Mouse (Mus musculus): ENCODE data around the gene Cnr1. TPM values are rescaled to one million over a fixed set of nuclear protein-coding genes. Genes with fewer than 3 reads are reported as not detected.
A peak's percentile ranks its signal among the peaks of the same experiment; 100 is the strongest.

Cnr1 gene
- total RNA-seq (2021) = 1 to 10 TPM; 7.0 to 9.7 TPM
- long read RNA-seq, experiment 1, full-length matches to known transcripts = 1 of 1 reads
- long read RNA-seq, experiment 1, partial matches to known transcripts = 0 of 1 reads
- long read RNA-seq, experiment 1, other reads (novel, unspliced or antisense) = 0 of 1 reads
- long read RNA-seq, experiment 2 = 0 reads

DNA sequence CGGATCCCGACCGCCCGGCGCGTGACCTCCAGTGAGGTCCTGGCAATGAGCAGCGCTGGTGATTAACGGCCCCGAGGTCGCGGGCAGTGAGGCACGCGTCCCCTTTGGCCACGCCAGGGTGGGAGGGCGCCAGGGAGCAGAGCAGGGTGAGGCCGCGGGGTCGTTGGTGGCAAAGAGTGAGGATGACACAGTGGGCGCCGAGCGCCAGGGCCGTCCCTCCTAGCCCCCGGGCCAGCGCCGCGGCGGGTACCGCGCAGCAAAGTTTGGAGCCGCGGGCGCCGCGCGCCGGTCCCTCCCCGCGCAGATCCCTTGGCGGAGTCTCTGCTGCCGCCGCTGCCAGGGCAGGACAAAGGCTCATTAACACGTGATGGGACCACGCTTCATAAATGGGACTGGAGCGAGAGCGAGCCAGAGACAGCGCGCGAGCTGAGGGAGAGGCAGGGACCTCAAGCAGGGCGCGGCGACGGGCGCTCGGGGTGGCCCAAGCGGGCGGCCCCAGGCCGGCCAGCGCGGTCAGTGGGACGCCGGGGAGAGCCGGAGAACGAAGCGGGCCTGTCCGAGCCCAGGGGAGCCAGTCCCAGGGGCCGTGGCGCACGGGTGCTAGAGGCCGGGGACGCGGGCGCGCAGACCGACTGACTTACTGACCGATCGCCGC lies at the start of gene Cnr1:
Gene Cnr1, plus strand, starts transcription at position 360 of the 655 bp plus-strand sequence.
- DNase-seq (ENCODE audit: low spot score in 2 of 2) = peak; percentile 34 to 70

DNA sequence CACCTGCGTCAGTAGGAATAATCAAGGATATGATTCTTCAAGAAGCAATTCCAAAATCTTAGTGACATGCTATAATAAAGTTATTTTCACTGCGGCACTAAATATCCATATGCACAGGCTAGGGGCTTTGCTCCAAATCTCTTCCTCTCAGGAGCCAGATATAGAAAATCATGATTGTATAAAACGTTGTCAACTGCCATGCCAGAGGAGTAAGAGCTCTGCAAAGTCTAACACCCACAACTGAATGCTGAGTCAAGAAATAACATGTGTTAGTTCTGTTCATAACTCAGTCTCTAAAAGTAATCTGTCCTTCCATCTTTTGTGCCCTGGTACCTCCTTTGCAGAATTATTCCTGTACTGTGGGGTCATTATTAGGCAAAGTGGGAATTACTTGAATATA lies 44.4 kb upstream of the Cnr1 start:
- no peak for DNase-seq (ENCODE audit: low spot score in 2 of 2)

DNA sequence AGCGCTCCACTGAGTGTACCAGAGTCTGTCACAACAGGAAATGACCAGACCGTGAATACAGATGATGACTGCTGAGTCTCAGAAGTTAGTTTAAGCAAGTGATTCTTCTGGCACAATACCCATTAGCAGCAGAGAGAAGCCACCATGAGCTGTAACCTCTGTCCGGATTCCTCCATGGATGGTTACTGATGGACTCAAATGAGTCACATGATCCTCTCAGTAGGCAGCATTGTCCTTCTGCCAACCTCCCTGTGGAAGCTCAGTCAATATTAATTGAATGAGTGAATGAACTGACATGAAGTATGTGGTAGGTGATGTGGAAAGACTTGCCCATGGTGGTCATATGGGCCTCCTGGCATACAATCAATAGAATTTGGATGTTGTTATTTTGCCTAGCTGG lies 38.4 kb upstream of the Cnr1 start:
- DNase-seq (ENCODE audit: low spot score in 2 of 2) = no peak

DNA sequence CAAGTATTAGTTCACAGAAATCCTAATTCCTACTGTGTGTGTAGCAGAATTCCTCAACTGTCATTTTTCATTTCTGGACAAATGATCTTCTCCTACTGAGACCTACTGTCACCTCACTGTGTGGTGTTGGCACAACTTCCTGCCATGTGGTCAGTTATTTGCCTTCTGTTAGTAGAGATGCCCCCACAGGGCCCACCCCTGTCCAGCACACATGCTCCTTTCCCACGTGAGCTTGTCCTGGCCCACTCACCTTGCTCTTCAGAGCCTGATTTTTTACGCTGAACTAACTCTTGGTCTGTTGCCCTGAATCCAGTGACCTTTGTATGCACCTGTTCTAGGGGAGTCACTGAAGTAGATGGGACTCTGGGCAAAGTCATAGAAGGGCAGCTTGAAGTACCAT lies 34.4 kb upstream of the Cnr1 start:
- DNase-seq (ENCODE audit: low spot score in 2 of 2) = no peak

DNA sequence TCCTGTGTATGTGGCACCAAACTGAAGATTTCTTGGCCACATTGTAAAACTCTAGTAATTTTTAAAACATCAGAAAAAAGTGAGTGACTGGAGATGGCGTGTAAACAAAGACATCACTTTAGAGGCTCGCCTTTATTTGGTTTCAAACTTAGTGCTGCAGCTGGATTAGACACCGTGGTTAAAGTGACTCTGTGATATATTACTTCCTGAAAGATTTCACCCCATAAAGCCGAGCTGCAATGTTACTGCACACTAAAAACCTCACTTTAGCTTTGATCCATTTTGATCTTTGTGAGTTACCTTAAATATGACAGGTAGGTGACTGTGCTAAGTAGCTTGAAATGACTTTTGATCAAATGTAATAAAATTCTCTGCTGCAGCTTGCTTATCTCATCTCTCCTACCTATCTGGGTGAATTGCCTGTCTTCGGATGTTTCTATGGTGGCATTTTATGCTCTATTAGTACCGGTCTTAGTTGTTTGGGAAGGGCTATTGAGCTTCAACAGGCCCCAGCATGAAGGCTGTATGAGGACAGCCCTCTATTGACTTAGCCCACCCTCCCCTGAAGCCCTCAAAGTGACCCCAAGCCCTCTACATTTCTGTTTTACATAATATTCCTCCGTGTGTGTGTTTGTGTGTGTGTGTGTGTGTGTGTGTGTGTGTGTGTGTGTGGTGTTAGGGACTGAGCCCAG lies 32.1 kb upstream of the Cnr1 start:
- DNase-seq (ENCODE audit: low spot score in 2 of 2) = no peak

DNA sequence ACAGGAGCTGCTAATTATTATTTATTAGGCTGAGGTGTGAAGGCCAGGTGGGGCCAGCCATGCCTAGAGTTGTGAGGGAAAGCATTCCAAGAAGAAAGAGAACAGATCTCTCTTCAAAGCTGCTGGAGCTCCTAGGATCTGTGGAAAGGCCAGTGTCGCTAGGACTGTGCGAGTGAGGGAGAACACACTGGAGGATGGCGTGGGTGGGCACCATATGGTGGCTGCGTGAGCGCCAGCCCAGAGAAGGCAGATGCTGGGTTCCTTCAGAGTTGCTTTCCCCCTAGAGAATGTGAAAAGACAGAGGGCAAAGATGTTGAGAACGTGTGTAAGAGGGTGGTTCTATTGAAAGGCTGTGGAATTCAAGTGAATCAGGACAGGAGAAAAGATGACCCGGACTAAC lies 30.6 kb upstream of the Cnr1 start:
- DNase-seq (ENCODE audit: low spot score in 2 of 2) = no peak

DNA sequence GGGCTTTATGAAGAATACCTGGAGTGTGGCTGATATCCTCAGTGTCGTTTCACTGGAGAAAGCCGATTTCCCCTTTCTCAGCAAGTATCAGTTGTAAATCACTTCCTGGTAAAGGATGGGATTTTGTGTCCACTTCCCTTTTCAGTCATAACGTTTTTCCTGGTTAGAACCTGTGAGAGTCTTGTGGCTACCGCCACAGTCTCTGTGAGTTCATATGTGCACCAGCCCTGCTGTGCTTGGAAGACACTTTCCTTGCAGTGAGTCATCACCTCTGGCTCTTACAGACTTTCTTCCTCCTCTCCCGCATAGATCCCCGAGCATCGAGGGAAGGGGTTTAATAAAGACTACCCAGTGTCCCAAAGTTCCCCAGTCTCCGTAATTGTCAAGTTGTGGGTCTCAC lies 29.3 kb upstream of the Cnr1 start:
- DNase-seq (ENCODE audit: low spot score in 2 of 2) = no peak

DNA sequence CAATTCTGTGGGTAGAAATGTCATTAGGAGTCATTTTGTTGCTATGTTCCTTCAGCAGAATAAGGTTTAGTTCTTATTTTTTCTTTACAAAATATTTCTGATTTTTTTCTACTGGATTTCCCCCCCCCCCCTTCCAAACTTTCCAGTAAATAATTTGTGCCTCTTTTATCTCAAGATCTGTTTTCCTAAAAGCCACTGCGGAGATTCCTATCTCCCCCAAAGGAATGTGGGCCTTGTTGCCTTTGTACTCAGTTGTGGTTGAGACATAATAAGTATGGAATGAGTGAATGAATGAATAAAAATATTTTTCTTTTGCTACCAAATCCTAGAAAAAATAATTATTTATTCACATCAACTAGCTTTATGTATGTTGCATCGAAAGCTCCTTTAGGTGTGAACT lies 28.9 kb upstream of the Cnr1 start:
- no peak for DNase-seq (ENCODE audit: low spot score in 2 of 2)

DNA sequence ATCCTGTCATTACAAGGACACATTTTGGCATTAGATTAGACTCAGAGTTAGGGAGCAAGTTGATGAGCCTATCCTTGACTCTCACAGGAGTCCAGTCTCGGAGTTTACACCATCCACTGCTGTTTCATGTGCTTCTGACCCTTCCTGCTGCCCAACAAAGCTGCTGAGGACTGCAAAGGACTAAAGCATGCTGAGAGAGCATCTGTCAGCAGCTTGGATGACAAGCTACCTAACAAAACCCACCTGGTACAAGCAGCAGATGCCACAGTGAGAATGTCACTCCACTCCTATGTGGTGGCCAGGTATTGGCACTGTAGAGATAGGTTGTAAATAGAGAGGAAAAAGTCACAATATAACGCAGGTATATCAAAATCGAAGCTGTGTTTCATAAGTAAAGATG lies 22.7 kb upstream of the Cnr1 start:
- DNase-seq (ENCODE audit: low spot score in 2 of 2) = no peak

DNA sequence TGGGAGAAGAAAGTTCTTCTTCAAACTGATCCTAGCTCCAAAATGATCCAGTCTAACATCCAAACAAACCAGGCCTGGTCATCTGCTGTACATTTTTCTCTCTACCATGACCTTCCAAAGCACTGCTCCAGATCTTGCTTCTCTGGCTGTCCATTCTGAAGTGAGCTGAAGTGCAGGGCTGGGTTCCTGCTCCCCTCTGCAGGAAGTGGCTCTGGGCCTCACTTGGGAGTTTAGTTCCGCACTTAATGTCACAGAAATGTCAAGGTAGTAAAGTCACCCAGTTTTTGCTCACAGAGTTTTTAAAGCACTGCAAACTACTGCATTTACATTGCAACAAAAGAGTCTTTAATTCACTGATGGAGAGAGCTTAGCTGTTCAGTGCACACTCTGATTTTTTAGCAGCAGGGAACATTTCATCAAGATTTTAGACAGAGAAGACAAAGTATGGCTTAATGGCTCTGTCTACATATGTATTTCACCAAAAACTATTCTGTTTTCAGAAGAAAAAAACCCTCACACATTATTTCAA lies 20.5 kb upstream of the Cnr1 start:
- no peak for DNase-seq (ENCODE audit: low spot score in 2 of 2)

DNA sequence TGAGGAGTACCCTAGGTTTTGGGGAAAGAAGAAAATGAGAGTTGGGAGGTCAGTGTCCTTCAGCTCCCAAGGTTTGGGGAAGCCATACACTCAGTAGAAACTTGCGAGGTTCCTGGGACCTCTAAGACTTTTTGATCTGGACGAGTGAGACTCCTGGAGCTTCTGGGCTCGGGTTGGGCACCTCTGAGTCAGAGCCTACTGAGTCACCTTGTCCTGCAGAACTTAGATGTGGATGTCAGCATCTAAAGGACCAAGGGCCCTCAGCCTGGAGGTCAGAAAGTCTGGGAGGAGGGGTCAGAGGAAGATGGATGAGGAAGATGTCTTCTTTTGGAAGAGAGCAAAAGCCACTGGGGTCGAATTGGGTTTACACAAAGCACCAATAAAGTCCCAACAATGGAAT lies 19.6 kb upstream of the Cnr1 start:
- DNase-seq (ENCODE audit: low spot score in 2 of 2) = no peak

DNA sequence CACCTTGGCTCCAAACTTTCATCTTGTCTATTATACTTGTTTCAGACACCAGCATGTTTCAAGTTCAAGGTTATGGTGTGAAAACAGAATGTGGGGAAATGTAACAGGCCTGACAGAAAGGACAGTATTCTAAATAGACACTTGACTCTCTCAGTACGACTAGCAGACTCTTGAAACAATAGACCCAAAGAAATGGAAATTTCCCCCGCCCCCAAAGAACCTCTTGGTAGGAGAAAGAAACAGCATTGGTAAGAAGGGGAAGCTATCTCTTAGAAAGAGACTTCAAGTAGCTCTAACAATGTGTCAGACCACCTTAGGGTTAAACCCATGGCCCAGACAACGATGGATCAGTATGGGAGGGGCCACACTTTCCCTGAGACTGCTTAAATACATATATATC lies 15.6 kb upstream of the Cnr1 start:
- DNase-seq (ENCODE audit: low spot score in 2 of 2) = no peak

DNA sequence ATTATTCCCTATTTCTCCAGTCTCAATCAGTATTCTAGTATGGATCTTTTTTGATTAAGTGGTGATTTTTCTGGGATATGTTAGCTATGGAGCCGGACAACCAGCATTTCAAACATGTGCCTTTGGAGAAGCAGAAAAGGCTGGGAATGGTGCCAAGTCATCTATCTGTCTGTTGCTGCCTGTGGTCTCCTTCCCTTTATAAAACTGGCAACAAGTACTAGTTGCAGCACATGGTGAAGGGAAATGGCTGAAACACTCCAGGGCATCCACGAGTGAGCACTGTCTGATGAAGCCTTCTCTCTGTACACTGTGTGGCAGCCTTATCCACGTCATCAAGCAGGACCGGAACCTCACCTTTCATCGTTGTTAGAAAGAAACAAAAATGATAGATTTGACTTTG lies 8.7 kb upstream of the Cnr1 start:
- DNase-seq (ENCODE audit: low spot score in 2 of 2) = no peak

DNA sequence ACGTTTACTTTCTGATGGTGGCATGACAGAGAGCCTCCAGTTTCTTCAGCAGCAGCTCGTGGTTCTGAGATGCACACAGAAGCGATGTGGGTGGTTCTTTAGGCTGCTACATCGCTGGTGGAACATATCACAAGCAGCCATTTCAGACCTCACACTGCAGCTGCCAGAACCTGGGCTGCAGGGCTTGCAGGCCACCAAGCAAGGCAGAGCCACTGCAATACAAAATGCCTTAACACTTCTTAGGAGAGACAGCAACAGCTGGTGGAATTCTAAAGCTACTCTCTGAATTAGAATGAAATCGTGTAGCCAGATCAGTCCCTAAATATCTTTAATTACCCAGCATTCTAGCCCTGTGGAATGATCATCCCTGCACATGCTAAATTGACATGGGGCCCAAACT lies 3.6 kb upstream of the Cnr1 start:
- DNase-seq (ENCODE audit: low spot score in 2 of 2) = no peak

DNA sequence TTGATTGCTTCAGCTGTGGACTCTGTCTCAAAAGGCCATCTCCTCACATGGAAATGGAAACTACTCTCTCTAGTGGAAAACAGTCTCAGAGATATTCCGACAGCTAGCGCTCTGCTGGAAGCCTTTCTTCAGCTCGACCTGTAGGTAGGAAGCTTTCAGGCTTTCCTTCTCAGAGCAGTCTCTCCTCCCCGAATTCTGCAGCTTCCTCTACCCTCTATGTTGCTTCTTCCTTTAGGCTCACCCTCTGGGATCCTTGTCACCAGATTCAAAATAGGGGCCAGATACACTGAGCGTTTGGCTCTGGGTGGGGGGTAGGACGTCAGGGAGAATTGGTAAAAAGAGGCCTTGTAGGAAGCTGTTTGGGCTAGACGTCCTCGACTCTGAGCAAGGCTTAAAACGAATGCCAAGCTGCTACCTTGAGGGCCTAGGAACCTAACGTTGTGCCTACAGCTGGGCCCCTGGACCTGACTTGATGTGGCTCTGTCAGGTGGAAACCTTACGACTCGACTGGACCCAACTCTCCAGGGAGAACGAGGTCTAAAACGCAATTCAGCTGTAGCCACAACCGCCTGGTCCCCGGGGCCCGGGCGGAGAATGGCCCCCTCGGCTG lies 1.1 kb upstream of the Cnr1 start:
- DNase-seq (ENCODE audit: low spot score in 2 of 2) = no peak

DNA sequence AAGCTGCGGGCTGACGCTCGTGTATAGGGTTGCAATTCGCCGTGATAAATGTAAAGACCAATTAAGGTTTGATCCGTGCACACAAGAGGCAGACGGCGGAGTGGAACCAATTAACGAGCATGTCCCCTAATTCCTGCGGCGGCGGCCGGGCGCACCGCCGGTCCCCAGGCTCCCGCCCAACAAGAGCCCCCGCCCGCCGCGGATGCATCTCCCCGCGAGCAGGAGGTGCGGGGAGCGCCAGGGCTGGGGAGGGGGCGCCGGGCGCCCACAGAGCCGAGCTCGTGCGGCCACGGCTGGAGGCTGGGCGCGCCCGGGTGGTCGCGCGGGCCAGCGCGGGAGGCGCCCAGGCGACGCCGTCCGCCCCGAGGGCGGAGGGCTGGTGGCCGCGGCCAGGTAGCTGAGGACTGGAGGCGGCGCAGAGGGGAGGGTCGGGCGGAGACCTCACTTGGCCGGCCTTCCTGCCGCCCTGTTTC lies 596 bp upstream of the Cnr1 start:
- DNase-seq (ENCODE audit: low spot score in 2 of 2) = no peak

DNA sequence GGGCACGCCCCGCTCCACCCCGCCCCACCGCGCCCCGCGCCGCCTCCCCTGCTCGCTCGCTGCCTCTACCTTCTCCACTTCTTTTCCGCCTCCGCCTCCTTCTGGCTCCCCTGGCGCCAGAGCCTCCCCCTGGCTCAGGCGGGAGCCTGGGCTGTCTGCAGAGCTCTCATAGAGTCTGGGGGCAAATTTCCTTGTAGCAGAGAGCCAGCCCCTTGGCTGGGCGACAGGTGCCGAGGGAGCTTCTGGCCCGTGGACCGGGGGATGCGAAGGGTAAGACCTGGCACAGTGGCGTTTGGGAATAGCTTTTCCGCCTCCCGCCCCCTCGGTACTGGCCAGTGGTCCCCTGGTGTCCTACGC lies 474 bp downstream of the Cnr1 start:
- DNase-seq (ENCODE audit: low spot score in 2 of 2) = no peak

DNA sequence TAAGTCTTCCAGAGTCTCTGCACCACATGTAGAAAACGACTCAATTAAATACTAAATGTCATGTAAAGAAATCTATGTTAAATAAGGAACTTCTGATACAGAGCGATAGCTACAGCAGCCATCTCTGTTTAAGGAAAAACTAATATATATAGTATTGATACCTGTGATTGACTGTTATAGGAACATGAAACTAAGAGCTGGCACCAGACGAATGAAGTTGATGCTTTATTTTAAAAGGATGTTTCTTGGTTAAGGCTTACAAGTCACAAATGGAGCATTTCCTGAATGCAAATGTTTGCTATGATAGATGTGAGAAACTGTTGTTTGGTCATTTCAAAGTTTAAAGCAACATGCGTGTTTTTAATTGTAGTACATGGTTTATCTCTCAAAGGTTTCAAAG lies 1.1 kb downstream of the Cnr1 start:
- DNase-seq (ENCODE audit: low spot score in 2 of 2) = no peak

DNA sequence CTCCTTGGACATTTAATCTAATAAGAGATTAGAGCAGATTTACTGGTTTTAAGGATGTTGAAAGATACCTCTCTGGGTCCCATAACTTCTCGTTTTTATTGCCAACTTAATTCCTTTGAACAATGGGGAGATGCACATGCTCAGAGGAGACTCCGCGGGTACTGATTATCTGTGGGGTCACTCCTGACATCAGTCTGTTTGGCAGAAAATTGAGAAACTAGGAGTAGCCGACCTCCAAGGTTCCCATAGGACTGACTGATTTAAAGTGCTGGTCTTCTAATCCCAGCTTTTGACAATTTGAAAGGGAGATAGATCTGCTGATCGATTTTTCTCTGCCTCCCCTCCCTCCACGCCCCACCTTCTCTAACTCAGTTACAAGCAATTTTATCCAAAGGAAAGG lies 1.6 kb downstream of the Cnr1 start:
- no peak for DNase-seq (ENCODE audit: low spot score in 2 of 2)

DNA sequence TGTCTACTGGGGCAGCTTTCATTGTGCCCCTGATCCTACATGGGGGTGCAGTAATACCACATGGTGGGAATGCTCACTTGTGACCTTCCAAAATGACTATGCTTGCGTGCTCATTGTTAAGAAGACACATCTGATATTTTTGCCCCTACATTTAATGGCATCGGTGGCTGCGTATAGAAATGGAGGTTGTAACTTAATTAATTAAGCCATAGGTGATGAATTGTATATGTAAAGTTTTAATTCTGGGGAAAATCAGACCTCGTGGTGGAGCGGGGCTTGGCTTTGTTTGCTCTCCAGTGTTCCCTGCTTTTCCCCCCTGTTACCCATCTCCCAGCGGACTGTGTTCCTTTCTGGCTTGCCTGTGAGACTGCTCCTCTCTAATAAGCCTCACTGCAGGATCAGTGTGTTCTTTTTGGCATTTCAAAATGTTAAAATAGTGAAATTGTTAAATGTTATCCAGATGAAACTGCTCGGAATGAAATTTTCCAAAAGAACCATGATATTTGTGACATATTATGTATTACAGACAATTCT lies 2.4 kb downstream of the Cnr1 start:
- no peak for DNase-seq (ENCODE audit: low spot score in 2 of 2)

DNA sequence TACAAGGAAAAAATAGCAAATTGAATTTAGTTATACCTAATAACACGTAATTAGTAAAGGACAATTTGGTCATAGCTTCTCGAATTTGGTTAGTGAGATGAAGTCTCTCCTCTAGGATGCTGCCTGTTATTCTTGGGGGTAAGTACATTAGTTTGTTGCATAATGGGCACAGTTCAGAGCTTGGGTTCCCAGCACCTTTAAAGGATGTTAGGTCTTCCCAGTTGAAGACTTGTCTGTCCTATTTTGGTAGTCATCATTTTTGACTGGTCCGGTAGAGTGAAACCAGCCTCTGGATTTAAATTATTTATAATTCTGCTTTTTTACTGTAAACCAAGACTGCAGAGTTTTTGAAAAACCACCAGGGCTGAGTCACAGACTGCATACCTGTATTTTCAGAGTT lies 3.3 kb downstream of the Cnr1 start:
- DNase-seq (ENCODE audit: low spot score in 2 of 2) = no peak

DNA sequence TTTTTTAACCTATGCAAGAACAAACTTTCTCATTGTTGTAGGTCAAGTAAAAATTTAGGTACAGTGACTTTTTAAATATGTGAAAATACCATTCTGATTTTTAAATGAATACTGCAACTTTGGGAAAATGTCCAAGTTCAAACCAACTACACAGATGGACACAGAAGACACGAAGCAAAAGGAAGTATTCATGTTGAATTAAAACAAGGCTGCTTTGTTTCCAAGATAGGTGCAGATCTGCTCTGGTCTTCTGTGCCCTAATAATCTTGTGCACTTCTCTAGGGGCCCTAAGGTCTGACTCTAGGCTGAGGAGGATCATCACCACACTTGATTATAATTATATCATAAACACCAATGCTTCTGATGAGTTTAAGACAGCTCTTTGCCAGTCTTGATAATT lies 4.1 kb downstream of the Cnr1 start:
- DNase-seq (ENCODE audit: low spot score in 2 of 2) = no peak

All from gastrocnemius, postnatal 4 days (tissue).